Mouse (Mus musculus) megakaryocyte, adult 5-6 weeks (primary cell): Measurements from ENCODE around the gene Myt1l. TPM values are rescaled to one million over a fixed set of nuclear protein-coding genes. Genes with fewer than 3 reads are reported as not detected.

Experiments used
- ATAC-seq: 2 replicates; pipeline ENCODE4 v1.8.0; 2016; ENCODE audit warnings: mild to moderate bottlenecking, inconsistent platforms; ENCODE audit not compliant: poor library complexity, severe bottlenecking
- total RNA-seq, 2 experiments: library from RNA; stranded (forward) in 1 of 2; stranded (reverse) in 1 of 2; fragments of 153-499, 151-499 nt in 1 of 2; fragments of 221-1000, 200-1000 nt in 1 of 2; gene quantifications; 2 replicates each; pipeline versions ENCODE4 v1.2.3 to v1.2.4; 2015 to 2017

Myt1l gene
- total RNA-seq, 2 experiments from 2014 or later, result not detected

DNA sequence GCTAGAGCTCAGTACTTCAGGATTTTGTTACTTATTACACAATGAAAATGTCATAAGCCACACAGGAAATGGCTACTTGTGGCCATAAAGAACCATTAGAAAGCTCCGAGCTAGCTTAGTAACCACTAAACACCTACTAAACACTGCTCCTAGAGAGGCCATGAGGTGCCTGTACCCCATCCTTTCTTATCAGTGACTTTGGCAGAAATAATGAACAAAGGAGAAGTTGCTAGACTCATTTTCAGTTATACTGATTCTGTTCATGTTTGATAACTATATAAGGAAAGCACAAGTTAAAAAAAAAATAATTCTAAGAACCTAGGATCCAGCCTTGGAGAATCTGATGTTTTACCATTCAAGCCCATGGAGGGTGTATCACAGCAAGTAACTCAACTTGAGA lies 278.2 kb downstream of the Myt1l start:
- no peak for ATAC-seq

DNA sequence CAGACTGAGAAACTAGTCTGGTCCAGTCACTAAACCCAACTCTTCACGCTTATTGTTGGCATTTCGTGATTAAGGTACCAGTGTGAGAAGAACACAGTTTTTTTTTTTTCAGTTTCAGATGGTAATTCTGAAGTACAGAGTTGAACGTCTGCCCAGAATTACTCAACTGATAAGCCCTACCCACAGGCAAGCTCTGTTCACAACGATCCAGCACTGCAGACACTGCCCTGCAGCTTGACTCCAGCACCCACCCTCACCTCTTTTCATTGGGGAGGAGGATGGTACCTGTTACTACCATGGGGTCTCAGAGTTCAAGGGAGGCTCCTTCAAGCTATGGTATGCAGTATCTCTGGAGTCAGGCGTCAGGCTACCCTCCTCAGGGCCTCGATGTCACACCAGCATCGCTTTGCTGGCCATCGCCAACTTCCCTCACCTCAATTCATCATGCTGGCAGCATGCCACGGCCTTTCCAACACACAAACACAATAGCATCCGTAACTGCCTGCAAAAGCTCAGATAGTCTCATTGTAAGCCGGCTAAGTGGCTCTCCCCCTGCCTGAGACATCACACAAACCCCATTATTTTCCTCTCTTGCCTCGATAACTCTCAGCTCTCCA lies 281.5 kb downstream of the Myt1l start:
- ATAC-seq, result no peak

DNA sequence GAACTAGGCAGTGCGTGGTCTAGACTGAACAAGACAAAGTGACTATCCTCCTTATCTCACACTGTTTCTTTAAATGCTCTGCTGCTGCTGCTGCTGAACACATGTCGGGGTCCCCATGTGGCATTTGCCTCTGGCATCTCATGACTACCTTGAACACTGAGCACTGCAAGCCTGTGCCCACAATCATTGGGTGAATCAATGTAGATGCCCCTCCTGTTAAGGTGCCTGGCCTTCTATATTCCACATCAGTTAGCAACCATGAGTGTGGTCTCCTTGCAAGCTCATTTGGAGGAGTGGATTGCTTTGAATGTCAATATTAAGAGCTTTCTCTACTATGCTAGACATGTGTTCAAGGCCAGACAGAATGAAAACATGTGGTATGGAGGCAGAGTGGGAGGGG lies 287.3 kb downstream of the Myt1l start:
- no peak for ATAC-seq

DNA sequence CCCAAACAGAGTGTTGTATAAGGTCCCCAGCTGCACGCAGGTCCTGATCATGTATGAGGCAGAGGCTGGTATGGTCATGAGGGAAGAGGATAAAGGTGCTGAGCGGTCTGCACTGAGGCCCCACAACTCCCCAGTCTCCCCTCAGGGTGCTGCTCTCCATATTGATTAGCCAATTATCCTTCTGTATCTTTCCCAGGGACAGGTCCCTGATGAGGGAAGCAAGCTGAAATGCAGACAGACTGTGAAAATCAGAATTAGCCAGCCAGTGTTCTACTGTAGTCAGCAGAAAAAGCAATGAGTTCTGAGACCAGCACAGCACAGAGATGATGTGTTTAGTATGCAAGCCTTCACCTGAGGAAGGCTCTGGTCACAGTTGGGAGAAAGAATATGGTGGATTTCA lies 287.9 kb downstream of the Myt1l start:
- no peak for ATAC-seq

DNA sequence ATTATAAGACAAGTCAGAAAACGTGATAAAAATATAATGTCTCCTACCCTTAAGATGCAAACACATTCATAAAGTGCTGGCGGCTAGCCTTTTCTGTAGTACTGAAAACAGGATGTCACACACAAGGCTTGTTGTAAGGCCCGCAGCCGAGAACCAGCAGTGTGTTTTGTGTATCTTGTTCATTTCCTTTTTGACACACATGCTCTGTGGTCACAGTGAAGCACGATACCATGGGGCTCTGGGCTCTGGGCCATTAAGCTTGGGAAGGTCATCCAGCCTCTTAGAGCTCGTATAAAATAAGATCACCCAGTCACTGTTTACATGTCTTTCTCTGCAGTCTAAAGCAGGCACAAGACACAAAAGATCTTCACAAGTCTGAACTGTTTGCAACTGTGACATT lies 288.6 kb downstream of the Myt1l start:
- ATAC-seq, result no peak

DNA sequence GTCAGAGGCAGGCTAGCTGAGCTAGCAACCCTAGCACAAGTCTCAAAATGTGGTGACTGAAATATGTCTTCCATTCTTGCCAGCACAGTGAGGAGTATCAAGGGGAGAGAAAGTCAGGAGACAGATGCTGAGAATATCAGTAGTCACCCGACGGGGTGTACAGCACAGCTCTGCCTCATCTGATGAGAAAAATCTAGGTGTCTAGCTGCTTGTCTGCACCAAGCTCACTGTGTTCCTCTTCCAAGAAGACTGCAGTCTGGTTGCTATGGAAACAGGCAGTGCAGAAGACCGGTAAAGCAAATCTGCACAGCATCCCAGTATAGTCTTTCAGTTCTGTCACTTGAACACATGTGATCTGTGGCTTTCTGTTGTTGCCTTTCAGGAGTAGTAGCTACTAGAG lies 294.0 kb downstream of the Myt1l start:
- ATAC-seq, result no peak

DNA sequence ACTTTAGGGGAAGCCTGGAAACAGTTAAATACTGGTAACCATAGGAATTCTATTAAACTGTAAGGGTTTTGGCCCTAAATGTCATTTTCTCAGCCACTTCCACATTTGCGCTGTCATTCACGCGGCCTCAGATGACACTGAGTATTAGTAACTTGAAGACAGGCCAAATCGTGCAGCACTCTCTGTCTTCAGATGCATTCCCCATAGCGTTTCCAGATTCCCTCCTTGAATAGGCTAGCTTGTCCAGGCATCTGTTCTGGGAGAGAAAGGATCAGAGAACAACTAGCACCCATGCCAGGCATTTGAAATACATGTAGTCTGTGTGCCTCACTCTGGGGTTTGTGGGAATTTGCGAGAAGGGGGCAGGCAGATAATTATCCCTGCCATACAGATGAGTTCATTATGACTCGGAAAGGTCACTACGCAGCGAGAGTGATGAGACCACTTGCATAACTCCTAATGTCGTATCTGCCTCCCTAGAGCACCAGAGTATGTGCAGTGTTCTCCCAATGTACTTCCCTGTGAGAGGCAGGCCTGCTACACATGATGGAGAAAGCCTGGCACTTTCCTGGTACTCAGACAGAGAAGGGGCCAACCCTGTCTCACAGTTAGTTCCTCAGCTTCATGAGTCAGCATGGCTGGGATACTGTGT lies 295.7 kb downstream of the Myt1l start:
- no peak for ATAC-seq

DNA sequence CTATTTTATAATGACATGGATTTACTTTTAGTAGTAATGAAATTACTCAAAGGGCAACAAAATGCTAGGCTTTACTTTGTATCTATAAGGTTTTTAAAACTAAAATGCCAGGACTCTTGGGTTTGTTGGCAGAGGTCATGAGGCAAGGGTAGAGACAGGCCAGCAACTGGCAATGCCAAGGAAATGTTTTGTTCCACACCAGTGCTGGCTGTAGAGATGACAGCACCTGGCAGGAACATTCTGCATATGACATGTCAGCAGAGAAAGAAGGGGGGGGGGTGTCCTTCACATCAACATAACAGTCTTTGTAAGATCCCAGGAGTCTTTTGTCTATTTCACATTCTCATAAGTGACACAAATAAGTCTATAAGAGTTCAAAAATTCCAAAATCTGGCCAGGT lies 302.4 kb downstream of the Myt1l start:
- ATAC-seq, result no peak

DNA sequence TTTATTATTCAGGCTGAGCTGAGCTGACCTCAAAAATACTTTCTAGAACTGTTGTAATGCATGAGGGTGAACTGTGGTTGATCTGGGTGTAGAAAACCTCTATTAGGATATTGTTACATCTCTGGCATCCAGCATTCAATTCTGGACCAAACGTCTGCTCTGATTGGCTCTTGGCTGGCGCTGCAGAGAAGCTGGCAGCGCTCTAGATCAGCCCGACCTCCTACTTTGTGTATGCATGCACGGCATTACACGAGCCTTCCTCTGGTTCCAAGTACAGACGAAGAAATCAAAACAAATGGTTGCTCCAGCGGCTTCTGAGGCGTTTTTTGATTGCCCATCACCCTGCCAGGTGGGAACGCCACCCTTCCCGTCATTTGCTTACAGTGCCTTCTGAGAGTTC lies 303.2 kb downstream of the Myt1l start:
- ATAC-seq, result no peak

DNA sequence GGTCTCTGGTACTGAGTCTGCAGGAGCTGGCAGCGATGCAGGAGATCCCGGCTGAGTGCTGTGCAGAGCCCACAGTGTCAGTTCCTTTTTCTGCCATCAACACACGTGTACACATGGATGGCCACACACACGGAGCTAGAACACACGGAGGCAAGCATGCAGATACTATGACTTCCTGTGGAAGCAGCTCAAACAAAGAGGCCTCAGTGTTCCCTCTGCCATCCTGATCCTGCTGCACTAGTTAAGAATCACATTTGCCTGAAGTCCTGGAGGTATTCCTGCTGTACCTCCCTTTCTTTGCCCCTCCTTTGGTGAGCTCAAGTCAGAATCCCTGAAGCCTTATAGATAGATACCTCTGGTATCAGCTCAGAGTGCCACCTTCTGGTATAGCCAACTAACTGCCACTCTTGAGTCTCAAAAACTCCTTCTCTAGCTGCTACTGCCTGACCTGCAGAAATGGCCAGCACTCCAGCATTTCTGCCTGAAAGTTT lies 309.2 kb downstream of the Myt1l start:
- no peak for ATAC-seq

DNA sequence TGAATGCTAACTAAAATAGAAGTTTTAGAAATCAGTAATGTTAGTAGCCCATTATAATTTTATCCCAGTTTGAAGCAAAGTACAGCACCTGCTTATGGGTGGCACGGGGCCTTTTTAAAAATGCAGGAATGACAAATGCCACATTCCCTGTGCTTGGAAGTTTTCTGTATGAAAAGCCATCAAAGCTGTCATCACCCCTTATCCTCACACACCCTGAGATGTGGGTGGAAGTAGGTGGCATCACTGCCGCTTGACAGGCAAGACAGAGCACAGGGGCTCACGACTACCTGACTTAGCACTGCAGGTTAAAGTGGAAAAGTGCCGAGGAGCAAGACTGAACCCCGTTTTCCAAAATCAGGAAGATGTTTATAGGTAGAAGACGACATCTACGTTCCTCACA lies 310.2 kb downstream of the Myt1l start:
- ATAC-seq, result no peak

DNA sequence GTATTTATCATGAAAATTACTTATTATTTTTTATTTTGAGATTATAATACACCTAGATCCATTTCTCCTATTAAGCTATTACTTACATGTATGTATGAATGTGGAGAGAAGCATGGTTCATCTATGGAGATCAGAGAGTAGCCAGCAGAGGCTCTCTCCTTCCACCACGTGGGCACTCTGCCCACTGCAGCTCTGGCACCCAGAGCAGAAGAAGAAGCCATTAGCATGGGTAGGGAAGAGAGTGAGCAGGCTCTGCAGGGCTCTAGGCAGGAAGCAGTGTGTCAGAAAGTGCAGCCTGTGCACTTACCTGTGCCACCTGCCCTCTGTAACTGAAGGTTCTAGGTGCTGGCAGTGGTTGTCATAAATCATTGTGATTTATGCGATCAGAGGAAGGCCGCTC lies 321.8 kb downstream of the Myt1l start:
- no peak for ATAC-seq

DNA sequence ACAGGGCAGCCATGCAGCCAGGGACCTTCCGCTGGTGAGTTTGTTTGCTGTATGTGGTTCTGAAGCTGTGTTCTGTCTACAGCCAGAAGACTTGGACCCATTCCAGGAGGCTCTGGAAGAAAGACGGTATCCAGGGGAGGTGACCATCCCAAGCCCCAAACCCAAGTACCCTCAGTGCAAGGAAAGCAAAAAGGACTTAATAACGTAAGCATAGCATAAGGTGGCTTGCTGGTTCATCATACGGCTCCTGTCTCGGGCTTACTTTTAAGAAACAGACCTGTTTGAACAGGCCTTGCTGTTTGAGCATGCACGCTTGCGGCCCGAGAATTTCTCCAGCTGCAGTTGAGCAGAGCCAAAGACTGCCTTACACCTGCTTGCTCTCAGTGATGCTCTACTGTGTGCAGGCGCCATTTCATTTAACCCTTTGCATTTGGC lies 326.0 kb downstream of the Myt1l start:
- no peak for ATAC-seq

DNA sequence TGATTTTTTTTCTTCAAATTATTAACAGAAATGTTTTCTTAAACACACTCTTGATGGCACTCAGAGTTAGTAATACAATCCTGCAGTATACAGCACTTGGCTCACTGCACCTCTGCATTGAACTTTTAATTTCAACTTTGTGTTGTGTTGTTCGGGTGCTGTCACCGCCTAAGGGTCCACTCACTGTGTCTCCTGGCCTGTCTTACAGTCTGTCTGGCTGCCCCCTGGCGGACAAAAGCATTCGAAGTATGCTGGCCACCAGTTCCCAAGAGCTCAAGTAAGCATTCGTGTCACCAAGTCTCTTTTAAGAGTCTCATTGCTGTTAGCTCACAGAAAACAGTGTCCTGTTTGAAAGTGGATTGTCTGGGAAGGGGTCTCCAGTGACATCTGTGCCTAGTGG lies 326.8 kb downstream of the Myt1l start:
- ATAC-seq, result no peak

DNA sequence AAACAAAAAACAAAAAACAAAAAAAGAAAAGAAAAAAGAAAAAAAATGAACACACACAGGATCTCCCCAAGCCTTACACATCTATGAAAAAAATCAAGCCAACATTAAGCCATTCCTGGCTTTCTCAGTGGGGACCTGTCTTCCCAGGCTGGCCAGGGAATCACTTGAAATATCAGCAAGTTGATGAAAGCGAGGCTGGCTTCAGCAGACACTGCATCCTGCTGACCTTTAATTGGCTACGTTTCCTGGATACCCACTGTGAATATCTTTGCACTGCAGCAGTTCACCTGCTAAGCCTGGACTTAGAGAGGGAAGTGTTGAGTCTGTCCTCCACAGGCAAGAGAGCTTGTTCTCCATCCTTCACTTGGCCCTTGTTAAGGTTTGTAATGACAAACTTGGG lies 332.8 kb downstream of the Myt1l start:
- no peak for ATAC-seq

DNA sequence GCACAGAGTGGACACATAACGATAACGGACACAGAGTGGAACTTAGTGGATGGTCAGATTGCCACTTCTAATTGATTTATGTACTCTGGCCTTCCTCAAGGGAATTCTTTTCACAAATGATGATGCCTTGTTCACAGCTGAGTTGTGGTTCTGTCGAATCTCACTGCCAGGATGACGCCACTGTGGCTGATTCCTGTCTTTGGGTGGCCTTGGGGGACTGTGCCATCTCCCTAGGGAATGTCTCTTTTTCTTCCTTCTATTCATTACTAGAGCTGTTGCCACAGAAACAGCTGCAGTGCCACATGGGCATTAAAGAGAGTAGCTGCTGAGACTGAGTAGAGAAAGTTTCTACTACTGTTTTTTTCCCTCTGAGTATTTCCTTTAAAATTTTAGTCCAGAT lies 340.1 kb downstream of the Myt1l start:
- ATAC-seq, result no peak

DNA sequence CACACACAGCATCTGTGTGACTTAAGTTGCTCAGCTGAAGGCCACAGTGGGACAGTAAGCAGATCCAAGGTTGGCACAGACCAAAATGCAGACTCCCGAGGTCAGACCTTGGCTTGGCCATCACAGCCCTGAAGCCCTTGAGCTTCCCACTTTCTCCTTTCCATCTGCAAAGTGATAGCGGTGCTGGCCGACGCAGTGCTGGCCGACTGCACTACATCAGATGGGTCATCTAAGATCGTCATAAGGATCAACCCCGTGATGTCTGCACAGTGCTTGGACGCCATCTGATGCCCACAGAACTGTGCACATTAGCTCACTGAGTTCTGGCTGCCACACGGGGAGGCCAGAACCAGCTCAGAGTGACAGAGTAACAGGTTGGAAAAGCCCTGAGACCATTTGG lies 340.6 kb downstream of the Myt1l start:
- ATAC-seq, result no peak

DNA sequence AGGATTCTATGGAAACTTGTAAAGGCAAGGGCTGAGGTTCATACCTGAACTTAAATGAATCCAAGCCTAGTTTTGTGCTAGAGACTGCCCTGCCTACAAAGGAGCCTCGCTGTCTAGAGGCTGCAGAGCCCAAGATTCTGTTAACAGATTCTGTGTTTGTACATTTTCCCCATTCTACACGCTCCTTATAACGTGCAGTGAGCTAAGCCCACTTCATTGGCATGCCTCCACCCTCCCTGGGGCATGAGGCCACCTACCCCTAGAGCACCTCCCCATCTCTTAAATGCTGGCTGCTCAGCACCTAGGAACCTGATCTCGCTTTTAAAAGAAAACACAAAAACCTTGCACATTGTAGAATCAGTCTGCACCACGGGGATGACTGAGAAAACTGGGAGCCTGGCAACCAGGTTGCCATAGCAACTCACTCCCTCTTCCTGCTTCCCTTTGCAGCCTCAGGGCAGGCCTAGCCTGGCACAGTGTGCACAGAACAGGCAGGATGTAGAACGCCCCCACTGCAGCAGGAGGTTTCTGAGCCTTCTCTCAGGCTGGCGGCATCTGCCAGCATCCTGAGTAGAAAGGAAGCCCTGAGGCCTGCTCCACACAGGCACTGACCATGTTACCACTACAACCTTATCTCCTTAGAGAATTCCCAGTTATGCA lies 344.1 kb downstream of the Myt1l start:
- no peak for ATAC-seq

DNA sequence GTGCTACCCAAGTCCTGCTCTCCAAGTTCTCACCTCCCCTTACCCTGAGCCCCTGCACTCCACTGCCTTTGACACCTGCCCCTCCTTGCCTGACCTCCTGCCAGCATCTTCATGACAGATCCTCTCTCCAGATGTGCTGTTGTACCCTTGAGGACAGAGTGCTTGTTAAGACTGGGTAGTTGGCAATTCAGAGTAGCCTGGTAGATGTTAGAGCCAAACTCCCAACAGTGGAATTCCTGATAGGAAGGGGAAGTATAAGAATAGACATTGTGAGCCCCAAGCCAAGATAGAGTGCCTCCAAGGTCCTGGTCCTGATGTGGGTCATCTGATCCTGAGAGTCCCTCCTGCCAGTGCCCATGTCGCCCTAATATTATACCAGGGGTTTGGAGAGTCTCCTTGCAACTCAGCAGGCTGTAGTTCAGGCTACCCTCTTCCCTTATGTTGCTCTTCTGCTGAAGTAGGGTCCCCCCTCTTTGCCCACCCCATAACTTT lies 345.1 kb downstream of the Myt1l start:
- no peak for ATAC-seq

DNA sequence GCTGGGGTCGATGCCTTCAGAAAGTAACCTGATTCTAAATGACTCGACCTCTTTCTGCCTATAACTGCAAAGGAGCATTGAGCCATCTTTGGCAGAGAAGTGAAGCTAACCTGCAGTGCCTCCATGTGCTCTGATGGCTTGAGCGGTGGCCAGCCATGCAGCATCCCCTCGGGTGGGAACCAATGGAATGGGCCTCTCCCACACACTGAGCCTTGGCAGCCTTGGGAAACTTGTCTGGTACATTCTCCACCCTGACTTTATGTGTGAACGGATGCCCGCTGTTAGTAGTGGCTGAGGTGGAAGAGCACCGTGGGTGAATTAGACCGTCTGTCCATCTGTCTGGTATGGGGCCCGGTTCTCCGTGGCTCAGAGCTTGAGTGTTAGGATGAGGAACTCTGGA lies 349.8 kb downstream of the Myt1l start:
- no peak for ATAC-seq

DNA sequence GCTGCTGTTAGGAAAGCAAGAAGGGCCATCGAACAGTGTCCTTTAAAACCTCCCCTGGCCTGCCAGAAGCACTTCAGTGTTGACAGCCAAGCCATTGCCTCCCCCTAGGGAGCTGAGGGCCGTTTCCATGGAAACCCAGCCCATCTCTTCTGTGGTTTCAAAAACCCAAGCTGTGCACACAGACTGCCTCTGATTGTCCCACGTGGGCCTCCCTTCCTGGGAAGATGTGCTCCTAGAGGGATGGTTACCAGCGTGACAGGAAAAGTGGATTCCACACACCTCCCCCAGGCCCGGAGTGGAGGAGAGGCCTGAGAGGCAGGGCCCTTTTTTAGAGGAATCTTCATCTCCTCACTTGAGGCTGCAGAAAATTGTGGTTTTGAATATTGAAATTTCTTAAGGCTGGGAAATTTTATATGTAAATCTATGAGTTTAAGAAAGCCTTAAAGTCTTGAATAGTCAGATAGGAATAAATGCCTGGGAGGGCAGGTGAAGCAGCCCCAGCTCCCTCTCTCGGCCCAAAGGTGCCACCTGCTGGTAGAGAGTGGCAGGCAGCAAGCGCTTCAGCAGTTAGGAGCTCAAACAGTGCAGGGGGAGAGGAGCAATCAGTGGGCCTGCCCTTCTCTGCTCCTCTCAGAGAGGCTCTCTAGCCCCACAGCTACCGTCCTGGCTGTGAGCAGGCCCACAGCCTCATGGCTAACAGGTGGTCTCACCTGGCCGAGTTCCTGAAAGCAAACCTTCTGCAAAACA lies 354.9 kb downstream of the Myt1l start:
- ATAC-seq, result no peak
